Mouse (Mus musculus) heart, postnatal 4 days (tissue): ENCODE results near the gene Txndc12. TPM values are rescaled to one million over a fixed set of nuclear protein-coding genes. Genes with fewer than 3 reads are reported as not detected.

Source experiments
- total RNA-seq, 2 experiments: library from RNA; stranded (reverse); gene quantifications; 2 replicates each; pipeline ENCODE4 v1.2.3; 2021

The Txndc12 gene
- total RNA-seq, 2 experiments from 2014 or later, result 83.3 to 86.4 TPM

Other genes starting within 250 kb of the Txndc12 start
- 10 to 100 TPM; 24.5 to 24.6 TPM for gene Cc2d1b, start 214.7 kb upstream of the Txndc12 start, total RNA-seq
- gene 3110021N24Rik, start 115.0 kb upstream of the Txndc12 start, total RNA-seq, result under 1 TPM; 0.18 to 0.38 TPM
- gene Zfyve9, start 53.8 kb upstream of the Txndc12 start, total RNA-seq, result 10 to 100 TPM; 24.3 to 25.7 TPM
- gene Btf3l4, start 987 bp upstream of the Txndc12 start, total RNA-seq, result 100 to 1,000 TPM; 130 to 132 TPM
- 10 to 100 TPM; 16.5 to 17.2 TPM for gene Kti12, start 13.2 kb downstream of the Txndc12 start, total RNA-seq
- gene A730015C16Rik, start 14.0 kb downstream of the Txndc12 start, total RNA-seq, result not detected
- 1 to 10 TPM; 1.0 to 1.3 TPM for gene Rab3b, start 44.5 kb downstream of the Txndc12 start, total RNA-seq
- 10 to 100 TPM; 86.6 to 98.9 TPM for gene Nrd1, start 166.1 kb downstream of the Txndc12 start, total RNA-seq